Mouse (Mus musculus): ENCODE results near the gene Pfkfb2. TPM values are rescaled to one million over a fixed set of nuclear protein-coding genes. Genes with fewer than 3 reads are reported as not detected.

Pfkfb2 gene
- polyA plus RNA-seq, 1 experiment from 2014 or later: 24.3 TPM

- Histone ChIP-seq H3K36me3 (ENCODE audit: control insufficient read depth, insufficient read depth, low read length) (no peaks in the 10 kb centered on the region), H3K4me3 (ENCODE audit: low read depth, low read length) (no peak overlapping the region), H3K4me2 (ENCODE audit: low read depth, low read length) (no peak overlapping the region), H3K4me1 (ENCODE audit: control insufficient read depth, insufficient read depth, low read length) (no peaks in the 10 kb centered on the region), H3K9me3 (ENCODE audit: control insufficient read depth, low read length) (no peaks in the 10 kb centered on the region), H3K9ac (replicated peaks; ENCODE audit: low read depth, low read length) (no peak overlapping the region), H3K27ac (ENCODE audit: low read depth, low read length) (no peak overlapping the region), H3K27me3 (ENCODE audit: control insufficient read depth, insufficient read depth, low read length) (no peaks in the 10 kb centered on the region)
- WGBS: 69% methylated on average over 15 of the region's 15 CpGs
- ATAC-seq (ENCODE audit: low read depth): no peak
These were observed 12.0 kb upstream of the Pfkfb2 start for GRCm38 (mm10) chr1:130740781-130741720.

DNA sequence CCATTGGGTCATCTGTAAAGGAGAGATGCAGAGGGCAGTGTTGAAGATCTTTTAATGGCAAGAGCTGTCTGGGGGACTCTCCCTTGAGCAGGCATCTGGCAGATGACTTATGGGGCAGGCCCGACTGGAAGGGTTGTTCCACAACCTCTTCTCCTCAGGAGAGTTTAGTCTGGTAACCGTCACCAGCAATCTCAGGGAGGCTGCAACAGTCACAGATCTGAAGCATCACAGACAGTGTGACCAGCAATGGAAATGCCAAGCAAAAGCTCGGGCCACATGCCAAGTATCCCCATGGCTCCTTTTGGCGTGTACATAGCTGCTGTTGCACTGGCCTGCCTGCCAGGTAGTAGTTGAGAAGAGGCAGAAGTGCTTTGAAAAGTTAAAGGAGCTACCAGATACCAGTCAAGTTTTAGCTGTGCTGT, 11.2 kb upstream of the Pfkfb2 start:
- no peak overlapping the region for H3K9ac ChIP-seq (replicated peaks; ENCODE audit: low read depth, low read length)
- no peaks in the 10 kb centered on the region for H3K9me3 ChIP-seq (ENCODE audit: control insufficient read depth, low read length)
- ATAC-seq (ENCODE audit: low read depth): no peak
- no peaks in the 10 kb centered on the region for H3K27me3 ChIP-seq (ENCODE audit: control insufficient read depth, insufficient read depth, low read length)
- H3K4me3 ChIP-seq (ENCODE audit: low read depth, low read length): no peak overlapping the region
- H3K4me1 ChIP-seq (ENCODE audit: control insufficient read depth, insufficient read depth, low read length): no peaks in the 10 kb centered on the region
- WGBS: 76% methylated on average over 4 of the region's 4 CpGs
- H3K36me3 ChIP-seq (ENCODE audit: control insufficient read depth, insufficient read depth, low read length): no peaks in the 10 kb centered on the region
- H3K27ac ChIP-seq (ENCODE audit: low read depth, low read length): no peak overlapping the region
- no peak overlapping the region for H3K4me2 ChIP-seq (ENCODE audit: low read depth, low read length)

GRCm38 (mm10) chr1:130739636-130740035, 10.6 kb upstream of the Pfkfb2 start:
- no peak overlapping the region for H3K9ac ChIP-seq (replicated peaks; ENCODE audit: low read depth, low read length)
- no peak overlapping the region for H3K4me3 ChIP-seq (ENCODE audit: low read depth, low read length)
- no peaks in the 10 kb centered on the region for H3K27me3 ChIP-seq (ENCODE audit: control insufficient read depth, insufficient read depth, low read length)
- H3K36me3 ChIP-seq (ENCODE audit: control insufficient read depth, insufficient read depth, low read length): no peaks in the 10 kb centered on the region
- no peak overlapping the region for H3K4me2 ChIP-seq (ENCODE audit: low read depth, low read length)
- WGBS: 75% methylated on average over 3 of the region's 3 CpGs
- no peak overlapping the region for H3K27ac ChIP-seq (ENCODE audit: low read depth, low read length)
- H3K9me3 ChIP-seq (ENCODE audit: control insufficient read depth, low read length): no peaks in the 10 kb centered on the region
- ATAC-seq (ENCODE audit: low read depth): no peak
- no peaks in the 10 kb centered on the region for H3K4me1 ChIP-seq (ENCODE audit: control insufficient read depth, insufficient read depth, low read length)

DNA sequence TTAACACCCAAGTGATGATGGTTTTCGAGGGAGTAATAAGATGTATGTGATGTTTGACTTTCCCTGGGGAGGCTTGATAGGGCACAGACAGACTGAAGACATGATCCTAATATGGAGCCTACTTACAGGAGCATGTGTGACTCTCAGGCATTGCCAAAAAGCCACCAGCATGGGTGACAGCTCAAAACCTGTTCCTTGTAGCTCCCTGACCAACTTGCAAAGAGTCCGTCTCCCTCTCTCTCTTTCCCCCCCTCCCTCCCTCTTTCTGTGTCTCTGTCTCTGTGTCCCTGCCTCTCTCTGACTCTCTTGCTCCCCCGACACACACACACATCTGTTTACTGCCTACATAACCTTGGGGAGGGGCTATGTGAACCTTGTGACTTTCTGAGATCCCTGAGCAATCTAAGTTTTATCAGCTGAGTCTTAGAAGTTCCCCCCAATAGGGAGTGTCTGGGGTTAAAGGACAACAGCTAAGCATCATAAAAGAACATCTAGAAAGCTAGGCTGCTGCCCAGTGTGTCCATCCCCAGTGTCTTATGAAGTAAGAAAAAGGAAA, 9.6 kb upstream of the Pfkfb2 start:
- Histone ChIP-seq H3K4me3 (ENCODE audit: low read depth, low read length) (no peak overlapping the region), H3K36me3 (ENCODE audit: control insufficient read depth, insufficient read depth, low read length) (no peaks in the 10 kb centered on the region), H3K4me1 (ENCODE audit: control insufficient read depth, insufficient read depth, low read length) (no peaks in the 10 kb centered on the region), H3K27me3 (ENCODE audit: control insufficient read depth, insufficient read depth, low read length) (no peaks in the 10 kb centered on the region), H3K9ac (replicated peaks; ENCODE audit: low read depth, low read length) (no peak overlapping the region), H3K4me2 (ENCODE audit: low read depth, low read length) (no peak overlapping the region), H3K27ac (ENCODE audit: low read depth, low read length) (no peak overlapping the region), H3K9me3 (ENCODE audit: control insufficient read depth, low read length) (no peaks in the 10 kb centered on the region)
- 88% methylated on average over 3 of the region's 3 CpGs for WGBS
- ATAC-seq (ENCODE audit: low read depth): no peak

GRCm38 (mm10) chr1:130737916-130738315, 8.9 kb upstream of the Pfkfb2 start:
- Histone ChIP-seq H3K27me3 (ENCODE audit: control insufficient read depth, insufficient read depth, low read length) (no peaks in the 10 kb centered on the region), H3K4me3 (ENCODE audit: low read depth, low read length) (no peak overlapping the region), H3K27ac (ENCODE audit: low read depth, low read length) (no peak overlapping the region), H3K36me3 (ENCODE audit: control insufficient read depth, insufficient read depth, low read length) (no peaks in the 10 kb centered on the region), H3K4me1 (ENCODE audit: control insufficient read depth, insufficient read depth, low read length) (no peaks in the 10 kb centered on the region), H3K4me2 (ENCODE audit: low read depth, low read length) (no peak overlapping the region), H3K9ac (replicated peaks; ENCODE audit: low read depth, low read length) (no peak overlapping the region), H3K9me3 (ENCODE audit: control insufficient read depth, low read length) (no peaks in the 10 kb centered on the region)
- no peak for ATAC-seq (ENCODE audit: low read depth)
- 91% methylated on average over 7 of the region's 7 CpGs for WGBS

- Histone ChIP-seq H3K27ac (ENCODE audit: low read depth, low read length) (no peak overlapping the region), H3K27me3 (ENCODE audit: control insufficient read depth, insufficient read depth, low read length) (no peaks in the 10 kb centered on the region), H3K36me3 (ENCODE audit: control insufficient read depth, insufficient read depth, low read length) (no peaks in the 10 kb centered on the region), H3K9me3 (ENCODE audit: control insufficient read depth, low read length) (no peaks in the 10 kb centered on the region), H3K9ac (replicated peaks; ENCODE audit: low read depth, low read length) (no peak overlapping the region), H3K4me1 (ENCODE audit: control insufficient read depth, insufficient read depth, low read length) (no peaks in the 10 kb centered on the region), H3K4me3 (ENCODE audit: low read depth, low read length) (no peak overlapping the region), H3K4me2 (ENCODE audit: low read depth, low read length) (no peak overlapping the region)
- 32% methylated on average over 11 of the region's 11 CpGs for WGBS
- no peak for ATAC-seq (ENCODE audit: low read depth)
These were observed 8.4 kb upstream of the Pfkfb2 start for GRCm38 (mm10) chr1:130737411-130737881.

- Histone ChIP-seq H3K4me2 (ENCODE audit: low read depth, low read length) (no peak overlapping the region), H3K9ac (replicated peaks; ENCODE audit: low read depth, low read length) (no peak overlapping the region), H3K9me3 (ENCODE audit: control insufficient read depth, low read length) (no peaks in the 10 kb centered on the region), H3K4me1 (ENCODE audit: control insufficient read depth, insufficient read depth, low read length) (no peaks in the 10 kb centered on the region), H3K27ac (ENCODE audit: low read depth, low read length) (no peak overlapping the region), H3K27me3 (ENCODE audit: control insufficient read depth, insufficient read depth, low read length) (no peaks in the 10 kb centered on the region), H3K36me3 (ENCODE audit: control insufficient read depth, insufficient read depth, low read length) (no peaks in the 10 kb centered on the region), H3K4me3 (ENCODE audit: low read depth, low read length) (no peak overlapping the region)
- ATAC-seq (ENCODE audit: low read depth): no peak
- 83% methylated on average over 8 of the region's 8 CpGs for WGBS
These were observed 5.8 kb upstream of the Pfkfb2 start for GRCm38 (mm10) chr1:130734852-130735251.

GRCm38 (mm10) chr1:130734452-130734851, 5.4 kb upstream of the Pfkfb2 start:
- Histone ChIP-seq H3K4me2 (ENCODE audit: low read depth, low read length) (no peak overlapping the region), H3K27ac (ENCODE audit: low read depth, low read length) (no peak overlapping the region), H3K4me1 (ENCODE audit: control insufficient read depth, insufficient read depth, low read length) (no peaks in the 10 kb centered on the region), H3K9ac (replicated peaks; ENCODE audit: low read depth, low read length) (no peak overlapping the region), H3K4me3 (ENCODE audit: low read depth, low read length) (no peak overlapping the region), H3K36me3 (ENCODE audit: control insufficient read depth, insufficient read depth, low read length) (no peaks in the 10 kb centered on the region), H3K27me3 (ENCODE audit: control insufficient read depth, insufficient read depth, low read length) (no peaks in the 10 kb centered on the region), H3K9me3 (ENCODE audit: control insufficient read depth, low read length) (no peaks in the 10 kb centered on the region)
- 77% methylated on average over 5 of the region's 5 CpGs for whole genome bisulfite sequencing
- ATAC-seq (ENCODE audit: low read depth): no peak

DNA sequence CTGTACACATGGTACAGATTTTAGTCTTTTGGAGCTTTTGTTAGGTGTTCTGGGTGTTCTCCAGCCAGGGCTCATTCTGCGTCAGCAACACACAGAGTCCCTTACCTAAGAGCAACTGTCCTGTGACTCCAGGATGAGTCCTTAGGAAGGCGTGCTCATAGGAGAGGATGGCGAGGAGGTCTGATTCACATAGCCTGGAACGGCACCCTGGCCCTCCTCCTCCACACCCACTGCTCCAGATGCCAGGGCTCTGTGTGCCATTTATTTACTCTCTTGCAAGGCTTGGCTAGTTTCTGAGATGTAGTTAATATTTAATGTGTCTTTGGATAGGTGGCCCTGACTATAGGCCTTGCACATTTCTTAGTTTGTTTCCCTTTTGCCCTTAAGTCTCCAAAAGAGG, 4.6 kb upstream of the Pfkfb2 start:
- WGBS: 88% methylated on average over 4 of the region's 4 CpGs
- no peaks in the 10 kb centered on the region for H3K27me3 ChIP-seq (ENCODE audit: control insufficient read depth, insufficient read depth, low read length)
- H3K9me3 ChIP-seq (ENCODE audit: control insufficient read depth, low read length): no peaks in the 10 kb centered on the region
- H3K4me1 ChIP-seq (ENCODE audit: control insufficient read depth, insufficient read depth, low read length): no peaks in the 10 kb centered on the region
- H3K36me3 ChIP-seq (ENCODE audit: control insufficient read depth, insufficient read depth, low read length): no peaks in the 10 kb centered on the region
- no peak overlapping the region for H3K27ac ChIP-seq (ENCODE audit: low read depth, low read length)
- no peak for ATAC-seq (ENCODE audit: low read depth)
- no peak overlapping the region for H3K4me2 ChIP-seq (ENCODE audit: low read depth, low read length)
- H3K4me3 ChIP-seq (ENCODE audit: low read depth, low read length): no peak overlapping the region
- no peak overlapping the region for H3K9ac ChIP-seq (replicated peaks; ENCODE audit: low read depth, low read length)

Data from neural tube, embryonic 14.5 days (tissue).